Mouse (Mus musculus): Measurements from ENCODE around the gene Lifr. TPM values are rescaled to one million over a fixed set of nuclear protein-coding genes. Genes with fewer than 3 reads are reported as not detected.

Lifr gene
- polyA plus RNA-seq, 1 experiment: 5.5 TPM

DNA sequence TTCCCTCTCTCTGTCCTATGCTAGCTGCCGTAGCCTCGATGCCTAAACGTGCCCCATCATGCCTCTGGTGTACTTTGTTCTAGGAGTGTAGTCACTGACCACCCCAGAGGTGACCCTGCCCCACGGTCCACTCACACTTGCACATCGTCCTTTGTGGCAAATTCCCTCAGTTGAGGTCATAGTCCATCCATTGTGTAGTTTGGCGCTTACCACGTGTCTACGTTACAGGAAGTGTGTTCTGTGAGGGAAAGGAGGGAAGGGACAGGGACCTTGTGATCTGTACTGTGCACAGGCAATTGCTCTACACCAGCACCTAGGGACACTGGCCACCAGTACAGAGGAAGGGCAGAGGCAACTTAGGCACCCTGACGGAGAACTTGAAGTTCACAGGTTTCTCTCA, 69.5 kb downstream of the Lifr start:
- Histone ChIP-seq H3K4me3 (replicated peaks; ENCODE audit: control insufficient read depth, low read depth, low read length) (no peak overlapping the region), H3K27ac (ENCODE audit: control insufficient read depth, insufficient read depth, low read depth, low read length, poor library complexity) (no peak overlapping the region), H3K4me1 (ENCODE audit: control insufficient read depth, insufficient read depth, low read length) (no peaks in the 10 kb centered on the region)
- 84% methylated on average over 9 of the region's 9 CpGs for WGBS
- TF ChIP-seq CTCF (IDR thresholded peaks at IDR 0.05; ENCODE audit: control insufficient read depth, insufficient read depth, low read length) (no peak), POLR2A (IDR thresholded peaks at IDR 0.05; ENCODE audit: borderline replicate concordance, control insufficient read depth, low read depth, low read length) (no peak)

DNA sequence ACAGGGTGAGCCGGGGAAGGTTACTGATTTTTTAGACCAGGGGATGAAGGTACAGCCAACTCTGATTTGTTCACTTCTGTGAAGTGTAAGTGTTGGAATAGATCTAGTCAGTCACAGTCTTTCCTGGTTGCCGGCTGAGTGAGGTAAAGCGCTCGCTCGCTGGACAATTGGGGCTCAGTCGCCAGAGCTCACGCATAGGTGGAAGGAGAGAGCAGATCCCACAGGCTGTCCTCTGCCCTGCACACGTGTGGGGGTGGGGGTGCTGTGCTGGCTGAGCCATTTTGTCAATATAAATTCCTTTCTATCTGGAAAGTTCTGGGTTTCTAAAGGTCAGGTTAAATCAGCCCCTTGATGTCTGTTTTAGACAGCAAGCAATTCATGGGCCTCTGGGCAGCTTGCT, 69.9 kb downstream of the Lifr start:
- no peaks in the 10 kb centered on the region for H3K4me1 ChIP-seq (ENCODE audit: control insufficient read depth, insufficient read depth, low read length)
- no peak overlapping the region for H3K27ac ChIP-seq (ENCODE audit: control insufficient read depth, insufficient read depth, low read depth, low read length, poor library complexity)
- no peak overlapping the region for H3K4me3 ChIP-seq (replicated peaks; ENCODE audit: control insufficient read depth, low read depth, low read length)
- WGBS: 85% methylated on average over 8 of the region's 8 CpGs
- no peak for TF ChIP-seq POLR2A (IDR thresholded peaks at IDR 0.05; ENCODE audit: borderline replicate concordance, control insufficient read depth, low read depth, low read length)
- no peak for TF ChIP-seq CTCF (IDR thresholded peaks at IDR 0.05; ENCODE audit: control insufficient read depth, insufficient read depth, low read length)

GRCm38 (mm10) chr15:7163851-7164250, 73.4 kb downstream of the Lifr start:
- Histone ChIP-seq H3K27ac (ENCODE audit: control insufficient read depth, insufficient read depth, low read depth, low read length, poor library complexity) (no peak overlapping the region), H3K4me3 (replicated peaks; ENCODE audit: control insufficient read depth, low read depth, low read length) (no peak overlapping the region), H3K4me1 (ENCODE audit: control insufficient read depth, insufficient read depth, low read length) (no peaks in the 10 kb centered on the region)
- WGBS: 63% methylated on average over 6 of the region's 6 CpGs
- TF ChIP-seq CTCF (IDR thresholded peaks at IDR 0.05; ENCODE audit: control insufficient read depth, insufficient read depth, low read length): no peak
- TF ChIP-seq POLR2A (IDR thresholded peaks at IDR 0.05; ENCODE audit: borderline replicate concordance, control insufficient read depth, low read depth, low read length): no peak

- TF ChIP-seq POLR2A (IDR thresholded peaks at IDR 0.05; ENCODE audit: borderline replicate concordance, control insufficient read depth, low read depth, low read length) (no peak), CTCF (IDR thresholded peaks at IDR 0.05; ENCODE audit: control insufficient read depth, insufficient read depth, low read length) (no peak)
- H3K27ac ChIP-seq (ENCODE audit: control insufficient read depth, insufficient read depth, low read depth, low read length, poor library complexity): no peak overlapping the region
- no peak overlapping the region for H3K4me3 ChIP-seq (replicated peaks; ENCODE audit: control insufficient read depth, low read depth, low read length)
- no peaks in the 10 kb centered on the region for H3K4me1 ChIP-seq (ENCODE audit: control insufficient read depth, insufficient read depth, low read length)
- WGBS: 89% methylated on average over 9 of the region's 9 CpGs
Observed at GRCm38 (mm10) chr15:7166735-7167134, 76.3 kb downstream of the Lifr start.

DNA sequence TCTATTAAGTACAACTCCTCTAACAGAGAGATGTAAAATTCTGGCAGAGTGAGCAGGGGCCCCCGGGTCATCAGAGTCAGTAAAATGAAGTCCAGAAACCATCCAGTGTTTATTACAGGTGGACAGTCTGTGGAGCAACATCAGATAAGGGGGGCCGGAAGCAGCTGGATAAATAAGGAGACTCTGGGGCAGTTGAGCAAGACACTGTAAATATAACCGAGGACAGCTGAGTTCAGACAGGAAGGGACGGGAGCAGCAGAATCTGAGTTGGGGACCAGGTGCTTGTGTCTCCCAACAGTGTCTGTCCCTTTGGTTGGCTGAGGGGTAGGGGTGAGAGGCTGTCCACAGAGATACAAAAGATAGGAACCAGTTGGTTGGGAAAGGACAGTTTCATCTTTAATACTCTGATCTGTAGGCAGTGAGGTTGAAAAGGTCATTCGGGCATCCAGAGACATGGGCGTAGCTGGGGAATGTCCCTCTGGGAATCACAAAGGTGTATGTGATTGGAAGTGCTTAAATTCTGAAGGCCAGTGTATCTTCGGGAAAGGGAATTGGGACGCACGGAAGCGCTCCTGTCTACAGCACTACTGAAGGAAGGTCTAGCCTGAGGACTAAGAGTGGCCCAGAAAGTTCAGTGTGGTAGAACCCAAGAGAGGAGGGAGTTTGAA, 77.0 kb downstream of the Lifr start:
- no peak for TF ChIP-seq CTCF (IDR thresholded peaks at IDR 0.05; ENCODE audit: control insufficient read depth, insufficient read depth, low read length)
- no peak for TF ChIP-seq POLR2A (IDR thresholded peaks at IDR 0.05; ENCODE audit: borderline replicate concordance, control insufficient read depth, low read depth, low read length)
- Histone ChIP-seq H3K27ac (ENCODE audit: control insufficient read depth, insufficient read depth, low read depth, low read length, poor library complexity) (no peak overlapping the region), H3K4me1 (ENCODE audit: control insufficient read depth, insufficient read depth, low read length) (no peaks in the 10 kb centered on the region), H3K4me3 (replicated peaks; ENCODE audit: control insufficient read depth, low read depth, low read length) (no peak overlapping the region)
- WGBS: 81% methylated on average over 10 of the region's 10 CpGs

DNA sequence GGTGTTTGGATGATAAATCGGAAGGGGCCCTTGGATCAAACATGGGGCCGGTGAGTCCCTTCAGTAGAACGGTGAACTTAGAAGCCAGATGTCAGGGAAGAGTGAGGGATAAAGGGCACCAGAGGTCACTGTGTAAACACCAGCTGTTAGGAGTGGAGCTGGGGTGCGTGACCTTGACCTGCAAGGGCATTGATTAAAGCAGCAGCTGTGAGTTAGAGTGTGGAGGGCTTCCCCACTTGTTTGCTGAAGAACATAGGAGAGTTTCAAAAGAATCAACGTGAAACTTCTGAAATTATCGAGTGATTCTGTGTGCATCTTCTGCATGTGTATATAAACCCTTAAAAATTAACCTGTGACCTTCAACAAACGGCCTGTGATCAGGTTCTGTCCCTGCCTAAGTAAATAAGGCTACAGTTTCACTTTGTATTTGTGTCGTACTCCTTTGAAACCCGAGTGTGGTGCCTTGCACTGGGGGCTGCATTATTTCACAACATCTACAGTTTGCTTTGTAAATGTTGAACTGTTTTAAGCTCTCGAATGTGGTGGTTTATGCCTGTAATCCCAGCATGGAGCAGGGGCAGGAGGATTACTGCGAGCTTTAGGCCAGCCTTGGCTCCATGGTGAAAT, 77.6 kb downstream of the Lifr start:
- no peak overlapping the region for H3K4me3 ChIP-seq (replicated peaks; ENCODE audit: control insufficient read depth, low read depth, low read length)
- WGBS: 80% methylated on average over 11 of the region's 11 CpGs
- TF ChIP-seq POLR2A (IDR thresholded peaks at IDR 0.05; ENCODE audit: borderline replicate concordance, control insufficient read depth, low read depth, low read length) (no peak), CTCF (IDR thresholded peaks at IDR 0.05; ENCODE audit: control insufficient read depth, insufficient read depth, low read length) (no peak)
- H3K4me1 ChIP-seq (ENCODE audit: control insufficient read depth, insufficient read depth, low read length): no peaks in the 10 kb centered on the region
- no peak overlapping the region for H3K27ac ChIP-seq (ENCODE audit: control insufficient read depth, insufficient read depth, low read depth, low read length, poor library complexity)

- Histone ChIP-seq H3K27ac (ENCODE audit: control insufficient read depth, insufficient read depth, low read depth, low read length, poor library complexity) (no peak overlapping the region), H3K4me3 (replicated peaks; ENCODE audit: control insufficient read depth, low read depth, low read length) (no peak overlapping the region), H3K4me1 (ENCODE audit: control insufficient read depth, insufficient read depth, low read length) (no peaks in the 10 kb centered on the region)
- TF ChIP-seq POLR2A (IDR thresholded peaks at IDR 0.05; ENCODE audit: borderline replicate concordance, control insufficient read depth, low read depth, low read length) (no peak), CTCF (IDR thresholded peaks at IDR 0.05; ENCODE audit: control insufficient read depth, insufficient read depth, low read length) (no peak)
- 62% methylated on average over 2 of the region's 2 CpGs for WGBS
Observed at GRCm38 (mm10) chr15:7172875-7173274, 82.5 kb downstream of the Lifr start.

GRCm38 (mm10) chr15:7173346-7173745, 82.9 kb downstream of the Lifr start:
- WGBS: 84% methylated on average over 7 of the region's 7 CpGs
- TF ChIP-seq CTCF (IDR thresholded peaks at IDR 0.05; ENCODE audit: control insufficient read depth, insufficient read depth, low read length): no peak

More at GRCm38 (mm10) chr15:7173346-7173745, 82.9 kb downstream of the Lifr start:
- H3K27ac ChIP-seq (ENCODE audit: control insufficient read depth, insufficient read depth, low read depth, low read length, poor library complexity): no peak overlapping the region
- no peaks in the 10 kb centered on the region for H3K4me1 ChIP-seq (ENCODE audit: control insufficient read depth, insufficient read depth, low read length)
- no peak overlapping the region for H3K4me3 ChIP-seq (replicated peaks; ENCODE audit: control insufficient read depth, low read depth, low read length)

Data from bone marrow, adult 2 months (tissue).